Mouse (Mus musculus) adrenal gland, postnatal 14 days (tissue): Measurements from ENCODE around the gene Camk2b. TPM values are rescaled to one million over a fixed set of nuclear protein-coding genes. Genes with fewer than 3 reads are reported as not detected.
"Not testable (repeated sequence)": the region's sequence is repeated elsewhere in the genome, so short reads cannot be mapped to it uniquely, and the experiment has no call there.

ENCODE experiments used
- DNase-seq: peaks from one replicate; pipeline ENCODE4 v3.0.0; 2021; ENCODE audit warnings: mixed read lengths
- total RNA-seq: library from RNA; stranded (reverse); gene quantifications from 2 replicates; pipeline ENCODE4 v1.2.3, GENCODE M21; 2021

The Camk2b gene
- total RNA-seq, 1 experiment from 2014 or later: 14.8 TPM

- peak; percentile 79 for DNase-seq
Measured at GRCm38 (mm10) chr11:5945096-5945495, 121.1 kb downstream of the Camk2b start.

DNA sequence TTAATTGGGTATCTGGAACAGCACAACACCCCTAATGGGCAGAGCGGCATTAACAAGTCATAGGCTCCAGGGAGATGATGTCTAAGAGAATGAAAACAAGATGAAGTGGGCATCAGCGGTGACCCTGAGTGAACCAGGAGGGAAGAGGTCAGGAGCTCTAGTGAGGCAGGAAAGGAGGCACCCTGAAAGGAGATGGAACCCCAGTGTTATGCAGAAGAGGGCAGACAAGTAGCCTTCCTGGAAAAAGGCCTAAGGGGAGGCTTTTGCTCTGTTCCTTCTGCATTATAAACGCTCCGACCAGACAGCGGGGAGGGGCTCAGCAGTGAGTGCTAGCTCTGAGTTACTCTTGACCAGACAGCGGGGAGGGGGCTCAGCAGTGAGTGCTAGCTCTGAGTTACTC, 123.2 kb downstream of the Camk2b start:
- no peak for DNase-seq

- not testable (repeated sequence) for DNase-seq
Measured at GRCm38 (mm10) chr11:5934531-5934930, 131.6 kb downstream of the Camk2b start.

DNA sequence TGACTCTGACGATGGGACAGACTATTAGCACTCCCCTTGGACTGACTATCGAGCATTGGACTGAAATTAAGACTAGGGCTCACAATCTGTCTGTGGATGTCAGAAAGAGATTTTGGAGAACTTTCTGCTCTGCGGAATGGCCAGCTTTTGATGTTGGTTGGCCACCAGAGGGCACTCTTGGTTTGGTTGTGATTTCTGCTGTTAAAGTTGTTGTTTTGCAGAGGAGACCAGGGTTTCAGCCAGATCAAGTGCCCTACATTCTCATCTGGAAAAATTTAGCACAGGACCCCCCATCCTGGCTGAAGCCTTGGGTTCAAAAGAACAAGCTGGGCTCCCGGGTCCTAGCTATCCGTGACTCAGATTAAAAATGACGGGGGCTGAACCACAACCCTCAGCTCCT, 134.2 kb downstream of the Camk2b start:
- peak; percentile 54 for DNase-seq

- DNase-seq: no peak
Measured at GRCm38 (mm10) chr11:5930578-5930977, 135.6 kb downstream of the Camk2b start.

- DNase-seq: peak; percentile 36
Measured at GRCm38 (mm10) chr11:5926696-5927220, 139.4 kb downstream of the Camk2b start.

GRCm38 (mm10) chr11:5924699-5925098, 141.5 kb downstream of the Camk2b start:
- no peak for DNase-seq

GRCm38 (mm10) chr11:5920323-5920960, 145.7 kb downstream of the Camk2b start:
- peak; percentile 26 for DNase-seq

Other genes with a start within 250 kb of the Camk2b start
- gene Polm, start 228.3 kb downstream of the Camk2b start, total RNA-seq: 8.4 and 11.9 TPM in 2 replicates
- 203 and 213 TPM in 2 replicates for gene Aebp1, start 204.4 kb downstream of the Camk2b start, total RNA-seq
- gene Pold2, start 188.1 kb downstream of the Camk2b start, total RNA-seq: 35.6 and 42.1 TPM in 2 replicates
- gene Myl7, start 167.6 kb downstream of the Camk2b start, total RNA-seq: not detected in 2 replicates
- gene Gck, start 116.3 kb downstream of the Camk2b start, total RNA-seq: 3.8 and 18.3 TPM in 2 replicates
- gene Ykt6, start 110.7 kb downstream of the Camk2b start, total RNA-seq: 71.1 and 77.9 TPM in 2 replicates
- gene A730071L15Rik, start 133.7 kb upstream of the Camk2b start, total RNA-seq: not detected in 2 replicates
- gene Nudcd3, start 134.1 kb upstream of the Camk2b start, total RNA-seq: 46.6 and 49.7 TPM in 2 replicates
- gene Npc1l1, start 163.8 kb upstream of the Camk2b start, total RNA-seq: not detected in 2 replicates
- gene Ddx56, start 201.4 kb upstream of the Camk2b start, total RNA-seq: 50.1 and 50.7 TPM in 2 replicates
- 87.9 and 88.6 TPM in 2 replicates for gene Tmed4, start 208.5 kb upstream of the Camk2b start, total RNA-seq
- 914 and 944 TPM in 2 replicates for gene Ogdh, start 225.3 kb upstream of the Camk2b start, total RNA-seq